Mouse (Mus musculus) urinary bladder, adult 2 months (tissue): ENCODE results near the gene Adap2. TPM values are rescaled to one million over a fixed set of nuclear protein-coding genes. Genes with fewer than 3 reads are reported as not detected.
A peak's percentile ranks its signal among the peaks of the same experiment; 100 is the strongest.
"Not testable (repeated sequence)": the region's sequence is repeated elsewhere in the genome, so short reads cannot be mapped to it uniquely, and the experiment has no call there.

Experiments used
- DNase-seq: peaks from one replicate; pipeline ENCODE4 v3.0.0; 2022; ENCODE audit warnings: low spot score
- polyA plus RNA-seq: library from polyadenylated mRNA; depleted of rRNA; stranded (reverse); fragments of >200 nt; gene quantifications from 2 replicates; pipeline ENCODE4 v1.2.3, GENCODE M21; 2012; rRNA removed

Adap2 gene
- polyA plus RNA-seq: 6.4 and 6.5 TPM in 2 replicates

DNA sequence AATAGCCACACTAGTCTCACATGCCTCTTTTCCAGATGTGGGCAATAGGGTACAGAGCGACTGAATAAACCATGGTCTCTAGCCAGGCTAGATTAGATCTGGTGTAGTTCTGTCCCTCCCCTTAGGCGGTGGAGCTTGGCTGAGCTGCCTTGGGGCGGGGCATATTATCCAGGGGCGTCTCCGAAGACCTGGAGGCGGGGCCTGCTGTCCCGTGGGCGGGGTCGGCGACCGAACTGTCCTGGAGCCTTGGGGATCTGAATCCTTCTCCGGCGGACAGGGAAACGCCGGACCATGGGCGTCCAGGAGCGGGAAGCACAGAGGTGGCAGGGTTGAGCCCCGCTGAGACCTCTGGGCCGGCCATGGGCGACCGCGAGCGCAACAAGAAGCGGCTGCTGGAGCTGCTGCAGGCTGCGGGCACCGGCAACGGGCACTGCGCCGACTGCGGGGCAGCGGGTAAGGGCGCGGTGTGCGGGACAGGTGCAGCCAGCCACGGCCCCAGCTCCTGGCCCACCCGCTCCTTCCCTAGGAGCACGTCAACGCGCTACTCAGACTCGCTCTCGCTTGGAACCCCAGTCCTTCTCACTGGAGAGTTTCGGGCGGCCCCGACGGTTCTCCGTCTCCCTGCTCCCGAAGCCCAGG lies at the start of gene Adap2:
Adap2 (plus strand) TSS at position 249 of the 639 bp plus-strand sequence.
- peak; percentile 67 for DNase-seq

DNA sequence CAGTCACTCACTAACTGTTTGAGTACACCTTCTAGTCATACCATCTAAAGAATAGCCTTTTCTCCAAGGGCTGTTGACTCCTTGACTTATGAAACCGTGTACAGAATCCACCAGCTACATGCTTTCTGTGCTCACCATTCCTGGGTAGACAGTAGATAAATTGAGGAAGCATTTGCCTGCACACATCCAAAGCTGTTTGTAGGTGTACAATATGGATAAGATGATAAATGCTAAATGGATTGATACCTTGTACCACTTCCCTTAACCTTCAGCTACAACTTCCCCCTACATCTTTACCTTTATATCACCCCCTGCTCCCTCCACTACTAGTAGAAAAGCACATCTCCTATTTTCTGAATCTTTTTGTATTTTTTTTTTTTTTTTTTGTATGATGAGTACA lies 49.5 kb upstream of the Adap2 start:
- no peak for DNase-seq

DNA sequence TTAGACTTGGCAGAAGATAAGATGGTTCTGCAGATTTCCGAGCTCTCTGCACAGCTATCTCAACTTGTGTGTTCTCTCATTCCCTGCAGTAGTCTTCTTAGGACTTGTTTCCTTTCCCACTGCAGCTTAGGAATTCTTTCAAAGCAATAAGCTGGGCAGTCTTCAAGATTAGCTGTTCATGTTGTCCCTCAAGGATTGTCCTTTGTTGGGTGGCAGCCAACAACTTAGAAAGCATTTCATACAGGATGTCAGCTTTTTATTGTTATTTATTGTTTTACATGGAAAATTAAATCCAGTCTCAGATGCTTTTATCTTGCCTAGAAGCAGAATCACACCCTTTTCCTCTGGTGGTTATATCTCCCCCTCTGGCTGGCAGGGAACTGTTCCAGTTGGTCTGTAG lies 37.5 kb upstream of the Adap2 start:
- DNase-seq: no peak

DNA sequence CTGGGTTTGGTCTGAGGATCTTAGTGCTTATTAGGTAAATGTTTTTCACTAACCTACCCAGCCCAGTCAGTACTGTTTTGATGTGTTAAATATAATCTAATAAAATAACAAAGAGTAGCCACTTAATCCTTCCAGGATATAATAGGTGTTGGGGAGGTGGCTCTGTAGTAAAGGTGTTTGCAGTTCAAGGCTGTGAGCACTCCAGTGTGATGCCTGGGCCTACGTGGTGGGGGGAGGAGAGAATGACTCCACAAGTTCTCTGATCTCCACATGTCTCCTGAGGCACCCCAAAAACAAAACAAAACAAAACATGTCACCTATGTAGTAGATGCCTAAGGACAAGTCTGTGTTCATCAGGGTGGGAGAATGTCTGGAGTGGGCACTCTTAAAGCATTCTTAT lies 21.9 kb upstream of the Adap2 start:
- no peak for DNase-seq

DNA sequence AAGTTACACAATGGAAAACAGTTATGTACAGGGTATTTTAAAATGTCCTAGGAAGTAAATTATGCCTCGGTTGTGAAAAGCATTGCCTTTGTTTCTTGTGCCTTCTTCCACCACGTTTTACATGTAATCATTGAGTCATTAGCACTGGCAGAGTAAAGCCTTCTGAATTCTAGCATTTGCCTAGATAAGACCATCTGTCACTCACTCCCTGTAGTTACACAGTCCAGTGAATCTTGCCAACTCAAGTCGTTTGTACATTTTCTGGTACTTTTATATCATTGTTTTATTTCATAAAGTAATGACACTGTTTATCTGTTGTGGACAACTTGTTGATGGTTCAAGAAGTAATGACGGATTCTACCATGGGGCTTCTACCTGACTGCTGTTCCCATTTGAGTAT lies 19.2 kb upstream of the Adap2 start:
- no peak for DNase-seq

DNA sequence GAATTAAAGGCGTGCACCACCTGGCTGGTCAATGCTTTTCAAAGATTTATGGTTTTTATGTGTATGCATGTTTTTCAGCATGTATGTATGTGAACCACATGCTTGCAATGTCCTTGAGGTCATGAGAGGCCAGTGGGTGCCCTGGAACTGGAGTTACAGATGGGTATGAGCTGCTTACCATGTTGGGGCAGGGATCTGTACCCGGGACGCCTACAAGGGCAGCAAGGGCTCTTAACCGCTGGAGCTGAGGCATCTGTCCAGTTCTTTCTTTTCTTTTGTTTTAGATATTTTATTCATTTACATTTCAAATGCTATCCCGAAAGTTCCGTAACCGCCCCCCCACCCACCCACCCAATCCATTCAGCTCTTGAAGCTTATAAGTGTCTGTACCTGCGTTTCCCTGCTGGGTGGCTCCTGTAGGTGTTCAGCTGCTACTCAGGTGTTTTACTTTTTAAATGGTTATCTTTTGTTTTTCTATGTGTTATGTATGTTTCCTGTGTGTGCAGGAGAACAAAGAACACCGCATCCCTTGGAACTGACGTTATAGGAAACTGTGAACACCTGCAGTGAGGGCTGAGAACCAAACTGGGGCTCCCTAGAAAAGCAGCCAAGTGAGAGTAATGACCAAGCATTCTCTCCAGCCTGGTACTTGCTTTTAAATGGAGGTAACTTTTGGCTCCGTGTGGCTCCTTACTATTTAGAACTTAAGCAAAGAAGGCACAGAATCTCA lies 17.8 kb upstream of the Adap2 start:
- DNase-seq: no peak

DNA sequence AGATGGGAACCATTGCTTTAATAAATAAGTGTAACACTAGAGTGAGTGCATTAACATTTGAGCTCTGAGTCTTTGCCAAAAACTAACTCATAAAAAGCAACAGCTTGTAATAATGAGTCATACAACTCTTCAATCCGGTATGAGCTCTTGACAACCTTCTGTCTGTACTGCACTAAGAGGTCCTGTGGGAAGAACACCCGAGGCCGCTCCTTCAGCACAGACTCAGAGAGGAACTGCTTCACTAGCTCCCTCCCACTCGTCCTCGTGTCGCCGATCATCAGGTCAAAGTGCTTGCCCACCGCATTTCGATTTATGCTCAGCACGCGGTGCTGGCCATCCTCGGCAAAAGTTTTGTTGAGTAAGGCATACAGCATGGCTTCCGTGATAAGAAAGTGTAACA lies 17.1 kb upstream of the Adap2 start:
- no peak for DNase-seq

DNA sequence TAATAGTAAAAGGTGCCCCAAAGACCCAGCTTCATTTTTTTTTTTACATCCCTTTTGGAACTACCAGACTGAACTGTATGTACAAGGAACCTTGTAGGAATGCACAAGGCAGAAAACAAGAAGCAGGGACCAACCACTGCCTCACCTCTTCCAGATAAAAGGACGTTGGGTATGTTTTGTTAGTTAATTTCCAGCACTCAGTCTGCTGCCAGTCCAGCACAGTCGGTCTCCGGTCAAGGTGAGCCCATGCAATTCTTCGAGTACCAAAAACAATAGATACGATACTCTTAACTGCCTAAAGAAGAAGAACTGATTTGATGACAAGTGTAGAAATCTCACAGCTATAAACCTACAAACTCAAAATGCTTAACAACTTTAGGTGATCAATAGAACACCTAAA lies 16.1 kb upstream of the Adap2 start:
- no peak for DNase-seq

DNA sequence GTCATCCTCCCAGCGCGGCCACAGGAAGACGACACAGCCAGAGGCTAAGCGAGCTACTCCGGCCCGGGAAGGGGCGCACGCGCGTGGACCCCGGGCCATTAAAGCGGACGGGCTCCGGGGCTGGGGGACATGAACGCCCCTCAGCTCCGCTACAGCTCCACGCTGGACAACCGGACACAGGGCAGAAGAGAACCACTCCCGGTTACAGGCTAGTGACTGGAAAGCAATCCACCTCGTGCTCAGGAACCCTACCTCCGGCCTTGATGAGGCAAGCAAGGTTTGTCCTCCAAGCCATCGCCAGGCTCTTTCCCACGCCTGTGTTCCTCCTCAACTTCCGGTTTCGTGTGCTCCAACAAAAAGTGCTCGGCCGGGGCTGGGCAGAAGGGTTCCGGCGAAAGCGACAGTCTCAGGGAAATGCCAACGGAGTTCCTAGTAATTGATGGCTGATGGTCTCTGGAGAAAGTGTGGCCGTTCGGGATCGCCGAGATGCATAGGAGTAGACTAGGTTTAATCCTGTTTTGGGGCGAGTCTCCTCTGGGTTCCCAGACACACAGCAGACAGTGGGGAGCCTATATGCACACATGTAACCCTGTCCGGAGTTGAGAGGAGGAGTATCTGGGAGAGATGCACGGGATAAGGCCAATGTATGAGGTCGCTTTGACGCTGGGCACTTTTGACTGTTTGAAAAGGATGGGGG lies 11.9 kb upstream of the Adap2 start, which contains the start of gene Tefm:
Tefm (minus strand) TSS at position 351 of the 697 bp plus-strand sequence.
- peak; percentile 73 for DNase-seq

DNA sequence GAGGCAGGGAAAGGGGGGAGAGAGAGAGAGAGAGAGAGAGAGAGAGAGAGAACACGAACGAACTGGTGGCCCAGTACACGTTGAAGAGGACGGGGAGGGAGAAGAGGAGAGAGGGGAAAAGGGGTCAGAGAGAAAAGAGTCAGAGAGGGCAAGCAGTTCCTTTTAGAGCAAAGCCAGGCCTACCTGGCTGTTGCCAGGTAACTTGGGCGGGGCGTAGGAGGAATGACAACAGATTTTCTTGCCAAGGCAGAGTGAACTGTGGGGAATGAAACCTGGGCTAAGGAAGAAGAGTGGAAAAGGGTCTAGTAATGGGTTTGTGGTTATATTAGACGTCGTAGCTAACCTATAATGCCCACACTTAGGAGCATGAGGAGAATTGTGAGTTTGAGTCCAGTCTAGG lies 11.0 kb upstream of the Adap2 start:
- no peak for DNase-seq

DNA sequence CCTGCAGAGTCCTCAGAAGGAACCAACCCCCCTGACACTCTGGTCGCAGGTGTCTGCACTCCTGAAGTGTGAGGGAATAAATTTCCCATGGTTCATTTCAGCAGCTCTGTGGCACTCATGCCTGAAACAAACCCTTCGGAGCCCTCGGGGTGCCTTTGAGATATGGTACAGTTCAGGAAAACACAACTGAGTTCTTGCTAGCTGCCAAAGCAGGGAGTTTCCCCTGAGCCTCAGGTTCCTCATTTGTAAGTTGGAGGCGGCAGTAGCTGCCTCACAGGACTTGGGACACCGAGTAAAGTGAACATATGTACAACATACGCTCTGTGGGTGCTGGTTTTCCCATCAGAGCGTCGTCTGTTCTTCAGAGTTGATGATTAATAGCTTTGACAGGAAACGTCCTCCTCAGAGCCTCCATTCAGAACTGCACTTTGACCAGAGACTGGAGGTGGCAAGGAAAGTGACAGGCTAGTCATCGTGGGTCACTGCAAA lies 8.1 kb upstream of the Adap2 start:
- no peak for DNase-seq

DNA sequence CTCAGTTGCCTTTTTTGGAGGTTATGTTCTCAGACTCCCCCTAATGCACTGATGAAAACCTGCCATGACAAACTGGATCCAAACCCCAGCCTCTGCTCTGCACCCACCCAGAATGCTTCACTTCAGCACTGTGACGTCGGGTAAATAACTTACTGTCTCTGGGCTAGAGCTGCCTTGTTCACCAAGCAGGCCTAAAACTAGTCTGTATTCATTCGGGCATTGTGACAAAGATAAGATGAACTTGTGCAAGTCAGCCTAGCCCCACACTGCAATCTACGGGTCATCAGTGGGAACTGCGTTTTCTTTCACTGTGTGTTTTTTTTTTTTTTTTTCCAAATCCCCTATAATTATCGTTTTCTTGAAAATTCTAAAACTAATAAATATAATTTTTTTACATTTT lies 6.2 kb upstream of the Adap2 start:
- no peak for DNase-seq

DNA sequence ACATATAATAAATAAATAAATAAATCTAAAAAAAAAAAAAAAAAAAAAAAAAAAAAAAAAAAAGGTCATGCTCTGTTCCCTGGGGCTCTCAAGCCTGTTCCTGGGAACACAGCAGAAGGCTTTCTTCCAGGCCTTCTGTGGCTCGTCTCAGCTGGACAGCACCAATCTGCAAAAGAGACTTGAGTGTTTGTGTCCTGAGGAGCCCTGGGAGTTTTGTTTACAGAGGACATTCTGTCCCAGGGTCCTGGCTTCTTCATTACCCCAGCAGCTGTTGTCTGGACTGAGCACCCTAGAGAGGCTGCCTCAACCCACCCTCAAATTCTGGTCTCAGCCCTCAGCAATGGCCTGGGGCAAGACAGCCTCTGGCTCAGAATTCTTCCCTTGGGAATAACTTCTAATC lies 5.6 kb upstream of the Adap2 start:
- DNase-seq: no peak

DNA sequence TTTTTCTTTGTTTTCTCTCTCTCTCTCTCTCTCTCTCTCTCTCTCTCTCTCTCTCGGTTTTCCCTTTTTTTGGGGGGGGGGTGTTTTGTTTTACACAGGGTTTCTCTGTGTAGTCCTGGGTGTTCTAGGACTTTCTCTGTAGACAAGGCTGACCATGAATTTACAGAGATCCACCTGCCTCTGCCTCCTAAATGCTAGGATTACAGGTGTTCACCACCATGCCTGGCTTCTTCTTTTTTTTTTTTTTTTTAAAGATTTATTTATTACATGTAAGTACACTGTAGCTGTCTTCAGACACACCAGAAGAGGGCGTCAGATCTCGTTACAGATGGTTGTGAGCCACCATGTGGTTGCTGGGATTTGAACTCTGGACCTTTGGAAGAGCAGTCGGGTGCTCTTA lies 4.9 kb upstream of the Adap2 start:
- DNase-seq: not testable (repeated sequence)

DNA sequence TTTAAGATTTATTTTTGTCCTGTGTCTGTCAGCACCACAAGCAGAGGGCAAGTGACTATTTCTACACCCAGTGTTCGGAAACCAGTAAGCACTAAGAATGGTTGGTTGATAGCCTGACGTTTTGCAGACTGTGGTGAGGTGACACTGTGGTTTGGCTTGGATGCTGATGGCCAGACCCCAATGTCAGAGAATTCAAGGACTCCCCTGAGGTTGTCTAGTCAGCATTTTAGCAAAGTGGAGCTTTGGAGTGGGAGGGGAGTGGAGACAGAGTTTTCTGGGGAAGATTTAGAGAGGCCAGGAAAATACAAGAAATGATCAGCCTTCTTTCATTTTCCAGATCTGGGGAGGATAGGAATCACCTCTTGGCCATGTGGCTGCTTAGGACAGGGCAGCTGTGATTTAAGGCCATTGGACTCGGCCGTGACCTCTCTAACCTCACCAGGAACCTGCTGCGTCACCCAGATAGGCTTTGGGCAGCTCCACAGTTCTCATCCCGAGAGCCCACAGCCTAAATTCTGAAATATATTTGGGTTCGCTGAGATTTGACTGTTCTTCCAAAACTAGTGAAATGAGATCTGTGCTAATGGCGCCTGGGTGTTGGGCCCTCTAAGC lies 4.4 kb upstream of the Adap2 start:
- no peak for DNase-seq

DNA sequence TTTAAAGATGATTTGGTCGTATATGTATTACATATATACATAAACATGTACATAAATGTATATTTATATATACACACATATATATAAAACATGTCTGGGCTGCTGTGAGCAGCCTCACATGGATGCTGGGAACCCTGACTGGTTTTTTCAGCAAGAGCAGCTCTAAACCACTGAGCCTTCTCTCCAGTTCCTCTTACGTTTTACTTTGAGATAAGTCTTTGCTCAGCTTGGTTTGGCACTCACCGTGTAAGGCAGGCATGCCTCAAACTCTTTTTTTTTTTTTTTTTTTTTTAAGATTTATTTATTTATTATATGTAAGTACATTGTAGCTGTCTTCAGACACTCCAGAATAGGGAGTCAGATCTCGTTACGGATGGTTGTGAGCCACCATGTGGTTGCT lies 3.3 kb upstream of the Adap2 start:
- DNase-seq: no peak

DNA sequence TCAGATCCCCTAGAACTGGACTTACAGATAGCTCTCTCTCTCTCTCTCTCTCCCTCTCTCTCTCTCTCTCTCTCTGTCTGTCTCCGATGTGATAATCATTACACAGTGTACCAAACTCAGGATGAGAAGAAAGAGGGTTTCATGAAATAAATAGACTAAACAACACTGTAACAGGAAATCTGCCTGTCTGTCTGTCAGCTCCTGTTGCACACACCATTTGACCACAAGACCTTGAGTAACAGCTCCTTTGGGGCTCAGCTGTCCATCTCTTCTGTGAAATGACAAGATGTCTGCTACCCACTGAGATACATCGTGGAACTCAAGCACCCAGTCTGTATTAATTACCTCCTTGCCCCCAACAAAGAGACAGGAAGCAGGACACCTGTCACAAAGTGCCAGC lies 2.4 kb upstream of the Adap2 start:
- DNase-seq: no peak

DNA sequence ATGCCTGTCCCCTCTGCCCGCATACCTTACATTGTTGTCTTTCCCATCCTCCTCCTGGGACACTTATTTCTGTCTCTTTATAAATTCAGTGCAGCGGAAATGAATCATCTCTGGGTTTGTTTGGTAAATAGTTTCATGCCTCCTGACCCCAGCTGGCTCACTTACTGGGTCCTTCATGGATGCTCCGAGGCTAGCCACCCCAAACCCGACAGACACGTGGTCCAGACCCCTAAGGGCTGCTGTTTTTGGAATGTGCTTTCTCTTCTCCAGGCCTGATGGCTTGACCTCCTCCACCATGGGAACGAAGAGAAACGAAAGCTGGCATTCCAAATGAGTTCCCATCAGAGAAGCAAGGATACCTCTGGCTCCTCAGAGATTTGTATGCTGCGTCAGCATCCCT lies 1.5 kb upstream of the Adap2 start:
- no peak for DNase-seq

DNA sequence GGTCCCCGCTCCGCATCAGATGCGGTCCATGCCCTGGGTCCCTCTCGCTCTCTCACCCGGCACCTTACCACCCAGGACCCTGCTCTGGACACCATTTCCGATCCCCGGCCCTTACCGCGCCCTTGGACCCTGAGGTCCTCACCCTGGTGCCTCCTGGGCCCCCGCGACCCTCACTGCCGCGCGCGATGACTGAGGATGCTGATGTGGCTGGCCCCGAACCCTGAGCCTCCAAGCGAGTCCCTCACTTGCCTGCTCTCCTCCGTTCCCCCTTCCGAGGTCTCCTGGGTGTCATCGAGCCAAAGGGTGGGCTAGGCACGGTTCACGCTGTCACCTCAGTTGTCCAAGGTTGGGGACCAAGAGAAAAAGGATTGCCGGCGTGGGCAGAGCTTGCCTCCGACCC lies 596 bp downstream of the Adap2 start:
- DNase-seq: no peak

DNA sequence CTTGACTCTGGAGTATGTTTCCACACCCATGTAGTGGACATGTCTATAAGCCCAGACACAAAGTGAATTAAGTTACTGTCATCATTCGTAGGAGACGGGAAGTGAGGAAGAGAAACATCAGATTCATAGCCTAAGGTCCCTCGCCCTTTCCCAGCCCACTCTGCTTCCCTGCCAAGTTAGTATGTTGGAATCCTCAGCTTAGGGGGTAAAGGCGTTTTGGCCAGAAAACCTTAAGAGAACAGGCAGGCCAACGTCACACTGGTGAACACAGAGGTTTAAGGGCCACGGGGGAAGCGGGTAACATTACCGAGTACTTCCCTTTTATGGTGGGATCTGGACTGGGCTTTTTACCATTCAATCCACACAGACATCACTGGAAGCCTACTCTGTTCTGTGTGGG lies 1.6 kb downstream of the Adap2 start:
- no peak for DNase-seq

DNA sequence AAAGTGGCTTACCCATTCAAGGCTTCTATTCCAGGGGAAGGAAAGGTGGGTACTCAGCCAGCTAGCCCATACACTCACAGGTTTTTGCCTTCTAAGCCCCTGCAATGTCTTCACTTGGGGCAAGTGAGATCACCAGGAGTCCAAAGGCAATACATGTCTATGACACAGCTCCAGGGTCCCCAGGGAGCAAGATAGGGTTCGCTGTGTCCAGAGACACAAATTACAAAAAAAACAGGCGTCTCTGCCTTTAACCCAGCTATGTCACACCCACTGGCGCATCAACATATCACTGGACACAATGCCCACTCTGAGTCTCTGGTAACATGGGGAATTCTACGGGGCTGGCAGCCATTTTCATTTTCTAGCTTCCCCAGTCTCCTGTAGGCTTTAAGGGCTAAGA lies 2.1 kb downstream of the Adap2 start:
- no peak for DNase-seq

DNA sequence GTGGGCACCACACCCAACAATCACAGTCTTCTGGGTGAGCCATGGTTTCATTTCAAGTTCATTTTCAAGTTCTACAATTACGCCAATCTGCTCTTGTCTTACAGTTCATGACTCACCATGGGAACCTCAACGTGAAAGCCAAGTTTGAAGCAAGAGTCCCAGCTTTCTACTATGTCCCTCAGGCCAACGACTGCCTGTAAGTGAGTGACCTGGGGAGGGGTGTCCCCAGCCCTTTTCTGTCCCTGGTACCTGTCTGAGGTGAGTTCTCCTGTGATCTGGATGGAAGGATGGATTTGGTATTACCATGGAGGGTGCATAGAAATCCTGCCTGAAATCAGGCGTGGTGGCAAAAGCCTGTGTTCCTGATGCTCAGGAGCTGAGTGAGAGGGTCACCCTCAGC lies 2.9 kb downstream of the Adap2 start:
- DNase-seq: no peak

DNA sequence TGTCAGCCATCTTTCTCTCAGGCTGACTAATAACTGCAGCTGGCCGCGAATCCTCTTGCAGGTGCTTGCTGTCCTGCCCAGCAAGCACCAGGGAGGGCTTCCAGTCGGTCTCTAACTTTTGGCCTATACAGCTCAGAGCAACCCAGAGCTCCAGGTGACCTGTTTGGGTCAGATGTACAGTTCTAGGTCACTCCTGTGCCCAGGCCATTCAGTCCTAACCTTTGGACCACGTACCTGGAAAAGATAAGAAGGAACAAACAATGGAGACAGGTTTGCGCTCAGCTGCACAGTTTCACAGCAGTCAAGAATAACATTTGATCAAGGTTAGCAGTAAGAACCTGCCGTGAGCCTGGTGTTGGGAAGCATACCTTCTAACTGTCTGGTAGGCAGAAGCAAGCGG lies 5.1 kb downstream of the Adap2 start:
- no peak for DNase-seq
